Mouse (Mus musculus): ENCODE measurements around the gene Hlcs. TPM values are rescaled to one million over a fixed set of nuclear protein-coding genes. Genes with fewer than 3 reads are reported as not detected.

Gene Hlcs
- polyA plus RNA-seq, 1 experiment = 12.6 TPM

GRCm38 (mm10) chr16:94134218-94134617 lies 179.2 kb downstream of the Hlcs start:
- Histone ChIP-seq H3K9me3 (replicated peaks; ENCODE audit: control insufficient read depth, insufficient read depth, low read length, poor library complexity, severe bottlenecking) (no peaks in the 10 kb centered on the region), H3K4me1 (ENCODE audit: control insufficient read depth, insufficient read depth, low read length) (no peaks in the 10 kb centered on the region), H3K36me3 (ENCODE audit: control insufficient read depth, insufficient read depth, low read length, poor library complexity, severe bottlenecking) (no peaks in the 10 kb centered on the region), H3K27me3 (ENCODE audit: control insufficient read depth, insufficient read depth, low read length, poor library complexity, severe bottlenecking) (no peaks in the 10 kb centered on the region), H3K9ac (ENCODE audit: low read depth, poor library complexity, severe bottlenecking) (no peak overlapping the region), H3K4me3 (ENCODE audit: low read depth, low read length) (no peak overlapping the region), H3K27ac (ENCODE audit: insufficient read depth, low read length) (no peak overlapping the region)
- no peak for TF ChIP-seq CTCF (IDR thresholded peaks at IDR 0.05; ENCODE audit: low read depth, low read length)
- no peak for TF ChIP-seq EP300 (IDR thresholded peaks at IDR 0.05; ENCODE audit: insufficient read depth, low read depth, low read length)
- TF ChIP-seq POLR2A (IDR thresholded peaks at IDR 0.05; ENCODE audit: insufficient read depth, low read length) = no peak

GRCm38 (mm10) chr16:94128236-94128835 lies 185.0 kb downstream of the Hlcs start:
- Histone ChIP-seq H3K27me3 (ENCODE audit: control insufficient read depth, insufficient read depth, low read length, poor library complexity, severe bottlenecking) (peaks cover 10% of the 10 kb centered on the region), H3K4me3 (ENCODE audit: low read depth, low read length) (no peak overlapping the region), H3K36me3 (ENCODE audit: control insufficient read depth, insufficient read depth, low read length, poor library complexity, severe bottlenecking) (no peaks in the 10 kb centered on the region), H3K4me1 (ENCODE audit: control insufficient read depth, insufficient read depth, low read length) (no peaks in the 10 kb centered on the region), H3K27ac (ENCODE audit: insufficient read depth, low read length) (no peak overlapping the region), H3K9me3 (replicated peaks; ENCODE audit: control insufficient read depth, insufficient read depth, low read length, poor library complexity, severe bottlenecking) (no peaks in the 10 kb centered on the region), H3K9ac (ENCODE audit: low read depth, poor library complexity, severe bottlenecking) (no peak overlapping the region)
- no peak for TF ChIP-seq EP300 (IDR thresholded peaks at IDR 0.05; ENCODE audit: insufficient read depth, low read depth, low read length)
- TF ChIP-seq POLR2A (IDR thresholded peaks at IDR 0.05; ENCODE audit: insufficient read depth, low read length) = no peak
- no peak for TF ChIP-seq CTCF (IDR thresholded peaks at IDR 0.05; ENCODE audit: low read depth, low read length)

- Histone ChIP-seq H3K36me3 (ENCODE audit: control insufficient read depth, insufficient read depth, low read length, poor library complexity, severe bottlenecking) (no peaks in the 10 kb centered on the region), H3K27me3 (ENCODE audit: control insufficient read depth, insufficient read depth, low read length, poor library complexity, severe bottlenecking) (peaks cover 10% of the 10 kb centered on the region), H3K9ac (ENCODE audit: low read depth, poor library complexity, severe bottlenecking) (no peak overlapping the region), H3K27ac (ENCODE audit: insufficient read depth, low read length) (no peak overlapping the region), H3K9me3 (replicated peaks; ENCODE audit: control insufficient read depth, insufficient read depth, low read length, poor library complexity, severe bottlenecking) (no peaks in the 10 kb centered on the region), H3K4me1 (ENCODE audit: control insufficient read depth, insufficient read depth, low read length) (no peaks in the 10 kb centered on the region), H3K4me3 (ENCODE audit: low read depth, low read length) (no peak overlapping the region)
- TF ChIP-seq CTCF (IDR thresholded peaks at IDR 0.05; ENCODE audit: low read depth, low read length) = no peak
- no peak for TF ChIP-seq EP300 (IDR thresholded peaks at IDR 0.05; ENCODE audit: insufficient read depth, low read depth, low read length)
- TF ChIP-seq POLR2A (IDR thresholded peaks at IDR 0.05; ENCODE audit: insufficient read depth, low read length) = no peak
Observed at GRCm38 (mm10) chr16:94126200-94126599, 187.2 kb downstream of the Hlcs start.

DNA sequence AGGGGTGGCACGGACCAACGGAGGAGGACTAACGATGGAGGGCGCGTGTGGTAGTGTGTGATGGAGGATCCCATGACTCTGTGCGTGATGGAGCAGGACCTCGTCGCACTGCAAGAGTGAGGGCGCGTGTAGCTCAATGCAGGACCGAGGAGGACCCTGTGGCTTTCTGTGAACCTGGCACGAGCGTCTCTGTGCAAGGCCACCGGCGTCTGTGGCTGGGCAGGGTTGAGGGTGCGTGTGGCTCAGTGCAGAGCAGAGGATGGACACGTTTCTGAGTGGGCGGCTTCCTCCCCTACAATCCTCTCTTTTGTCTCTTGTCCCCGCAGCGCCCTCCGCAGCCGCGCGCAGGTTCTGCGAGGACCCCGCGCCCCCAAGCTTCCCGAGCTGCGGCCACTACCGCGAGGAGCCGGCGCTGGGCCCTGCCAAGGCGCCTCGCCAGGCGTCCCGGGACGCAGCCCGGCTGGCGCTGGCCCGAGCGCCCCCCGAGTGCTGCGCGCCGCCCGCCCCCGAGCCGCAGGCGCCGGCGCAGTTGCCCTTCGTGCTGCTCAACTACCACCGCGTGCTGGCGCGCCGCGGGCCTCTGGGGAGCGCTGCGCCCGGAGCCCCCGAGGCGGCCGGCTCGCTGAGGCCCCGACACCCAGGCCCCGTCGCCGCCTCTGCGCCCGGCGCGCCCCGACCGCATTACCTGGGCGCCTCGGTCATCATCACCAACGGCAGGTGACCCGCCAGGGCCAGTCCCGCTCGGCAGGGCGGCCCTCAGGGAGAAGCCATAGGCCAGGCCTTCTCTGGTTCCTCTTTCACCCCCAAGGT lies 188.0 kb downstream of the Hlcs start:
- no peaks in the 10 kb centered on the region for H3K9me3 ChIP-seq (replicated peaks; ENCODE audit: control insufficient read depth, insufficient read depth, low read length, poor library complexity, severe bottlenecking)
- TF ChIP-seq POLR2A (IDR thresholded peaks at IDR 0.05; ENCODE audit: insufficient read depth, low read length) (no peak), EP300 (IDR thresholded peaks at IDR 0.05; ENCODE audit: insufficient read depth, low read depth, low read length) (no peak), CTCF (IDR thresholded peaks at IDR 0.05; ENCODE audit: low read depth, low read length) (no peak)
- peak overlapping the region; percentile 57 for H3K9ac ChIP-seq (ENCODE audit: low read depth, poor library complexity, severe bottlenecking)
- H3K27me3 ChIP-seq (ENCODE audit: control insufficient read depth, insufficient read depth, low read length, poor library complexity, severe bottlenecking) = peaks cover 10% of the 10 kb centered on the region
- peak overlapping the region; percentile 60 for H3K4me3 ChIP-seq (ENCODE audit: low read depth, low read length)
- H3K36me3 ChIP-seq (ENCODE audit: control insufficient read depth, insufficient read depth, low read length, poor library complexity, severe bottlenecking) = no peaks in the 10 kb centered on the region
- no peaks in the 10 kb centered on the region for H3K4me1 ChIP-seq (ENCODE audit: control insufficient read depth, insufficient read depth, low read length)
- no peak overlapping the region for H3K27ac ChIP-seq (ENCODE audit: insufficient read depth, low read length)

GRCm38 (mm10) chr16:94123247-94123646 lies 190.1 kb downstream of the Hlcs start:
- H3K36me3 ChIP-seq (ENCODE audit: control insufficient read depth, insufficient read depth, low read length, poor library complexity, severe bottlenecking) = no peaks in the 10 kb centered on the region
- TF ChIP-seq EP300 (IDR thresholded peaks at IDR 0.05; ENCODE audit: insufficient read depth, low read depth, low read length) = no peak
- no peak for TF ChIP-seq CTCF (IDR thresholded peaks at IDR 0.05; ENCODE audit: low read depth, low read length)
- no peak for TF ChIP-seq POLR2A (IDR thresholded peaks at IDR 0.05; ENCODE audit: insufficient read depth, low read length)

GRCm38 (mm10) chr16:94122347-94122746 lies 191.0 kb downstream of the Hlcs start:
- H3K27me3 ChIP-seq (ENCODE audit: control insufficient read depth, insufficient read depth, low read length, poor library complexity, severe bottlenecking) = peaks cover 10% of the 10 kb centered on the region
- no peak overlapping the region for H3K4me3 ChIP-seq (ENCODE audit: low read depth, low read length)
- H3K9ac ChIP-seq (ENCODE audit: low read depth, poor library complexity, severe bottlenecking) = no peak overlapping the region
- H3K4me1 ChIP-seq (ENCODE audit: control insufficient read depth, insufficient read depth, low read length) = no peaks in the 10 kb centered on the region
- no peaks in the 10 kb centered on the region for H3K9me3 ChIP-seq (replicated peaks; ENCODE audit: control insufficient read depth, insufficient read depth, low read length, poor library complexity, severe bottlenecking)
- H3K27ac ChIP-seq (ENCODE audit: insufficient read depth, low read length) = no peak overlapping the region
- no peaks in the 10 kb centered on the region for H3K36me3 ChIP-seq (ENCODE audit: control insufficient read depth, insufficient read depth, low read length, poor library complexity, severe bottlenecking)
- no peak for TF ChIP-seq POLR2A (IDR thresholded peaks at IDR 0.05; ENCODE audit: insufficient read depth, low read length)
- no peak for TF ChIP-seq EP300 (IDR thresholded peaks at IDR 0.05; ENCODE audit: insufficient read depth, low read depth, low read length)
- TF ChIP-seq CTCF (IDR thresholded peaks at IDR 0.05; ENCODE audit: low read depth, low read length) = no peak

More at GRCm38 (mm10) chr16:94123247-94123646, 190.1 kb downstream of the Hlcs start:
- Histone ChIP-seq H3K9me3 (replicated peaks; ENCODE audit: control insufficient read depth, insufficient read depth, low read length, poor library complexity, severe bottlenecking) (no peaks in the 10 kb centered on the region), H3K27ac (ENCODE audit: insufficient read depth, low read length) (no peak overlapping the region), H3K27me3 (ENCODE audit: control insufficient read depth, insufficient read depth, low read length, poor library complexity, severe bottlenecking) (peaks cover 10% of the 10 kb centered on the region), H3K4me3 (ENCODE audit: low read depth, low read length) (no peak overlapping the region), H3K9ac (ENCODE audit: low read depth, poor library complexity, severe bottlenecking) (no peak overlapping the region), H3K4me1 (ENCODE audit: control insufficient read depth, insufficient read depth, low read length) (no peaks in the 10 kb centered on the region)

Data from ES-Bruce4 (cell line).